28 mouse cellular contexts compared by ENCODE assay signal in the genomic region with DNA sequence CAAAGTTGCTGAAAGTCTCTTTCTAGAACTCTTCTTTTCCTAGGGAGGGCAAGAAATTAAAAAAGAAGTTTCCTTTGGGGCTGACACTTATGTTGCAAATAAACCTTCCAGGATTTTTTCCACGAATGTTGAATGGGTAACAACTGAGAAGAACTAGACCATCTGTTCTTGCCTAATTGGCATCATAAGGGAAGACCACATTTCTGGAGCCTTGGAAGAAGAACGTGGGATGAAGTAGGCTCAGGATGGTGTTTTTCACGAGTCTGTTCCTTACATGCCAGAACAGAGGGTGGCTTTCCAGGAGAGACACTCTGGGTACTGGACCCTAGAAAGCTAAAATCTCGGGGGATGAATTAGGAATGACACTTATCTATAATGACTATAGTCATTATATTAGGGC.
DNase-seq lines count a peak whose midpoint lies in the region; ATAC-seq lines count a peak whose summit lies in the region.
"Had no signal": no experiment of that assay in that cellular context is flagged by ENCODE, and none has a peak within 500 bp of the region (broad histone marks: within the 10 kb centered on the region; RNA-seq: fewer than 3 reads in every experiment).

No protein-coding gene starts in this region.

- no peaks in the 10 kb centered on the region for H3K4me1 ChIP-seq in hindbrain, embryonic 12.5 days
- H3K4me1 ChIP-seq: forebrain, embryonic 13.5 days; hindbrain, embryonic 15.5 days; liver, embryonic 12.5 days had no signal

- no peak overlapping the region for H3K4me2 ChIP-seq in hindbrain, embryonic 12.5 days (replicated peaks)
- H3K4me2 ChIP-seq: forebrain, embryonic 13.5 days; heart, embryonic 12.5 days; hindbrain, embryonic 15.5 days; liver, embryonic 12.5 days; midbrain, embryonic 11.5 days had no signal

- H3K27me3 ChIP-seq in hindbrain, embryonic 12.5 days, result no peaks in the 10 kb centered on the region
- H3K27me3 ChIP-seq: forebrain, embryonic 13.5 days; heart, embryonic 12.5 days; hindbrain, embryonic 15.5 days; liver, embryonic 12.5 days had no signal

- H3K9ac ChIP-seq in hindbrain, embryonic 12.5 days, result no peak overlapping the region
- H3K9ac ChIP-seq: forebrain, embryonic 13.5 days; heart, embryonic 12.5 days; hindbrain, embryonic 15.5 days; liver, embryonic 12.5 days; liver, postnatal 0 days had no signal

- no peaks in the 10 kb centered on the region for H3K36me3 ChIP-seq in hindbrain, embryonic 12.5 days
- H3K36me3 ChIP-seq: G1E; heart, embryonic 12.5 days; hindbrain, embryonic 15.5 days; liver, embryonic 12.5 days had no signal

- no peak overlapping the region for H3K27ac ChIP-seq in hindbrain, embryonic 12.5 days
- H3K27ac ChIP-seq: forebrain, embryonic 13.5 days; hindbrain, embryonic 15.5 days; layer of hippocampus, adult 2 months; liver, embryonic 12.5 days had no signal

- ATAC-seq in frontal cortex, adult (ENCODE audit: low TSS enrichment), result peak; percentile 90
- no peak for ATAC-seq in hindbrain, embryonic 12.5 days (ENCODE audit: low FRiP score)
- ATAC-seq: forebrain, embryonic 13.5 days; inflammation-experienced regulatory T-cells, adult 6 months; liver, embryonic 12.5 days; liver, postnatal 0 days; midbrain, embryonic 16.5 days had no signal

- H3K9me3 ChIP-seq in hindbrain, embryonic 12.5 days (replicated peaks), result peaks cover 1% of the 10 kb centered on the region; the same call in 1 of the 2 replicates
- H3K9me3 ChIP-seq: forebrain, embryonic 13.5 days; hindbrain, embryonic 15.5 days; liver, embryonic 12.5 days had no signal

- WGBS in hindbrain, embryonic 12.5 days, result 82% methylated on average over 4 of the region's 4 CpGs

- DNase-seq in frontal cortex, postnatal 10 days (ENCODE audit: low spot score in 2 of 2), result no peak
- peak; percentile 57 for DNase-seq in layer of hippocampus, adult 9-11 months
- DNase-seq in layer of hippocampus, adult 9-10 months (ENCODE audit: low spot score), result no peak
- DNase-seq in brain, adult 2 months (ENCODE audit: low read depth, low spot score), result peak; percentile 85
- DNase-seq in left cerebral cortex, postnatal 36 days (ENCODE audit: low spot score in 2 of 2), result peak; percentile 24 to 35
- DNase-seq: adrenal gland, adult 8-10 months; cerebellum, adult 11 months; cerebellum, adult 9-10 months; cerebellum, postnatal 36 days; gastrocnemius, postnatal 14 days; heart, adult 18-20 months; heart, postnatal 4 days; kidney, adult 2 months; kidney, postnatal 36 days; liver, postnatal 0 days; lung, postnatal 36 days; thymus, postnatal 14 days had no signal

- intact Hi-C loops in left cerebral cortex, postnatal 36 days (cut with DNase I), result loop anchor here (10.0 kb wide), 1 partner anchor 188 kb away; no protein-coding TSS in a partner anchor

- no peak overlapping the region for H3K4me3 ChIP-seq in hindbrain, embryonic 12.5 days
- H3K4me3 ChIP-seq: forebrain, embryonic 13.5 days; heart, embryonic 12.5 days; hindbrain, embryonic 15.5 days; layer of hippocampus, adult 2 months; liver, embryonic 12.5 days had no signal

Comparison
In these comparisons a context has a peak if more than half of its experiments do, and no peak if none do; other contexts are left out.
1. DNase-seq: peak in layer of hippocampus, adult 9-11 months (single experiment), brain, adult 2 months (single experiment) and left cerebral cortex, postnatal 36 days (2 of 2); none in frontal cortex, postnatal 10 days (0 of 2) and layer of hippocampus, adult 9-10 months (single experiment).